Mouse (Mus musculus) bone marrow, adult 2 months (tissue): Measurements from ENCODE around the gene Txnrd1. TPM values are rescaled to one million over a fixed set of nuclear protein-coding genes. Genes with fewer than 3 reads are reported as not detected.

ENCODE experiments used
- H3K27ac ChIP-seq: fragments of 200-500 bp; 2 replicates; pipeline ENCODE4 v1.5.1; 2012; ENCODE audit warnings: low read depth, mild to moderate bottlenecking, control low read depth, inconsistent platforms, low read length; ENCODE audit not compliant: control insufficient read depth, poor library complexity, insufficient read depth
- H3K4me1 ChIP-seq: fragments of 200-500 bp; 2 replicates; pipeline ENCODE4 v1.6.1; 2011; ENCODE audit warnings: low read length; ENCODE audit not compliant: control insufficient read depth, insufficient read depth
- H3K4me3 ChIP-seq: fragments of 200-500 bp; replicated peaks from 2 replicates; pipeline ENCODE3; 2011; ENCODE audit warnings: mild to moderate bottlenecking, low read depth, low read length, control low read depth; ENCODE audit not compliant: control insufficient read depth
- CTCF ChIP-seq: fragments of 200-500 bp; IDR thresholded peaks from 2 replicates; pipeline ENCODE4 v1.5.1; 2011; ENCODE audit warnings: low read length, control low read depth; ENCODE audit not compliant: control insufficient read depth, insufficient read depth
- POLR2A ChIP-seq: fragments of 200-500 bp; IDR thresholded peaks from 2 replicates; pipeline ENCODE4 v1.6.1; 2011; ENCODE audit warnings: low read depth, mild to moderate bottlenecking, control low read depth, low read length, borderline replicate concordance; ENCODE audit not compliant: control insufficient read depth
- WGBS: fragments of 180-500 bp; shearing (Covaris S2); methylation state at CpG from one replicate; pipeline ENCODE4 v1.1.7; 2018; 5-methylcytosine and 5-hydroxymethylcytosine counted together
- polyA plus RNA-seq: library from polyadenylated mRNA; stranded (reverse); fragments of >200 nt; gene quantifications from 2 replicates; pipeline ENCODE4 v1.2.4, GENCODE M21; 2011; ENCODE audit warnings: low replicate concordance; ENCODE audit not compliant: missing spikeins, insufficient read depth, insufficient read length

Gene Txnrd1
- polyA plus RNA-seq, 1 experiment: 20.2 TPM

- Histone ChIP-seq H3K4me1 (peaks cover 4% of the 10 kb centered on the region), H3K27ac (no peak overlapping the region), H3K4me3 (no peak overlapping the region)
- WGBS: 62% methylated on average over 7 of the region's 7 CpGs
- TF ChIP-seq POLR2A (no peak), CTCF (no peak)
Measured at GRCm38 (mm10) chr10:82863827-82864226, 30.1 kb downstream of the Txnrd1 start.

DNA sequence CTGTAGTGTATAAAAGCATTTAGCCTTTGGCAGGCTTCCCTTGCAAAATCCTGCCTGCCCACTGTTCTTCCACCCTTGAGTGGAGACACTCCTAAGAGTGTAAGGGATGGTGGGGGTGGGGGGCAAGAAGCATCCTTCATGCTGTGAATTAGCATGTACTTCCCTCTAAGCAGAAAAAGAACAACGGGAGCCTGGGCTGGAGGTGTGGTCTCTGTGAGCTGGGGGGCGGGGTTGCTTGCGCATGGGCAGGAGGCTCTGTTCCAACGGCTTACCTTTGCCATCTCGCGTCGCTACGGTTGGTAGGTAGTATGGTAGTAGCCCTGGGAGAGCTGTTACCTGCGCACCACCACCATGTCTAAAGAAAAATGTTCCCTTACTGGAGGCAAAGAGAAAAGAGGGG, 32.6 kb downstream of the Txnrd1 start, which contains the start of gene Eid3:
Eid3 (plus strand) TSS at position 271 of the 400 bp plus-strand sequence.
- H3K4me3 ChIP-seq: peak within 1 kb of the TSS; percentile 22
- TF ChIP-seq CTCF (no peak), POLR2A (no peak)
- 15% methylated on average over 9 of the region's 9 CpGs for WGBS

GRCm38 (mm10) chr10:82866832-82867231, 33.1 kb downstream of the Txnrd1 start:
- Histone ChIP-seq H3K27ac (peak overlapping the region; percentile 60), H3K4me1 (peaks cover 4% of the 10 kb centered on the region), H3K4me3 (peak overlapping the region; percentile 22)
- TF ChIP-seq CTCF: no peak
- TF ChIP-seq POLR2A: no peak
- 23% methylated on average over 18 of the region's 18 CpGs for WGBS

More for the DNA sequence above, 32.6 kb downstream of the Txnrd1 start, which contains the start of gene Eid3:
- H3K27ac ChIP-seq: peak within 1 kb of the TSS; percentile 60
- peaks cover 4% of the 10 kb centered on the region for H3K4me1 ChIP-seq

GRCm38 (mm10) chr10:82868418-82869086, 34.8 kb downstream of the Txnrd1 start:
- Histone ChIP-seq H3K27ac (no peak overlapping the region), H3K4me3 (no peak overlapping the region), H3K4me1 (peaks cover 2% of the 10 kb centered on the region; the same call in 1 of the 2 replicates)
- TF ChIP-seq CTCF: no peak
- no peak for TF ChIP-seq POLR2A
- 54% methylated on average over 6 of the region's 6 CpGs for WGBS

- TF ChIP-seq CTCF: no peak
- no peak for TF ChIP-seq POLR2A
- H3K4me1 ChIP-seq: no peaks in the 10 kb centered on the region
- 89% methylated on average over 10 of the region's 10 CpGs for WGBS
- no peak overlapping the region for H3K4me3 ChIP-seq
- no peak overlapping the region for H3K27ac ChIP-seq
Measured at GRCm38 (mm10) chr10:82875446-82875845, 41.7 kb downstream of the Txnrd1 start.

- Histone ChIP-seq H3K27ac (no peak overlapping the region), H3K4me3 (no peak overlapping the region), H3K4me1 (no peaks in the 10 kb centered on the region)
- 81% methylated on average over 16 of the region's 16 CpGs for WGBS
- TF ChIP-seq POLR2A (no peak), CTCF (peak; percentile 29; the same call in 1 of the 2 replicates)
Measured at GRCm38 (mm10) chr10:82876076-82876796, 42.5 kb downstream of the Txnrd1 start.

GRCm38 (mm10) chr10:82887354-82887753, 53.6 kb downstream of the Txnrd1 start:
- 65% methylated on average over 6 of the region's 6 CpGs for WGBS
- Histone ChIP-seq H3K4me1 (peaks cover 13% of the 10 kb centered on the region), H3K27ac (no peak overlapping the region), H3K4me3 (no peak overlapping the region)
- TF ChIP-seq CTCF (no peak), POLR2A (no peak)

DNA sequence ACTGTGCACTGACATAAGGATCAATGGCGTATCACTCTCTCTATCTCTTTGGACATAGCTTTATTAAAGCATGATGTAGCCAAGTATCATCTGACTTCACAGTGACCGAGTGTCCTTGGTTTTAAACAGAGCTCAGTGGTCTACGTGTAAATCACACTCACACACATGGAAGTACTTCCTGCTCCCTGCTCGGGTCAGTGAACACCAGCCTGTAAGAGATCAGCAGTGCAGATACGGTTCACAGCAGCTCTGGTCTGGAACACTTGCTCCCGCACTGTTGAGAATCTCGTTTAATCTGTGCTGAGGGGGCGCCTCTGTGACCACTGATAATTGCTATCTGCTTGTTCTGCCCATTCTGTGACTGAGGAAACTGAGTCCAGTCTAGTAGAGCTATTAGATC, 54.8 kb downstream of the Txnrd1 start:
- 60% methylated on average over 8 of the region's 8 CpGs for WGBS

More for the DNA sequence above, 54.8 kb downstream of the Txnrd1 start:
- TF ChIP-seq POLR2A (no peak), CTCF (no peak)
- Histone ChIP-seq H3K4me3 (no peak overlapping the region), H3K27ac (no peak overlapping the region), H3K4me1 (peaks cover 17% of the 10 kb centered on the region)
